Mouse (Mus musculus) limb, embryonic 12.5 days (tissue): Measurements from ENCODE around the gene Numb. TPM values are rescaled to one million over a fixed set of nuclear protein-coding genes. Genes with fewer than 3 reads are reported as not detected.
A peak's percentile ranks its signal among the peaks of the same experiment; 100 is the strongest.

Experiments used
- ATAC-seq: fragments of 200-750 bp; cut with Nextera tagmentation; 2 replicates; pipeline ENCODE4 v1.8.0; 2017; ENCODE audit warnings: low read depth, moderate TSS enrichment; ENCODE audit not compliant: insufficient number of reproducible peaks, insufficient read depth, low FRiP score, low TSS enrichment
- H3K27ac ChIP-seq: fragments of 300-500 bp; sonication (generic); 2 replicates; pipeline ENCODE4 v1.5.1; 2016; ENCODE audit warnings: mild to moderate bottlenecking, moderate library complexity
- H3K27me3 ChIP-seq: fragments of 300-500 bp; sonication (generic); 2 replicates; pipeline ENCODE4 v1.6.1; 2016; ENCODE audit warnings: mild to moderate bottlenecking, moderate library complexity
- H3K36me3 ChIP-seq: fragments of 300-500 bp; sonication (generic); 2 replicates; pipeline ENCODE4 v1.6.1; 2016; ENCODE audit warnings: mild to moderate bottlenecking, moderate library complexity
- H3K4me1 ChIP-seq: fragments of 300-500 bp; sonication (generic); replicated peaks from 2 replicates; pipeline ENCODE4 v1.6.1; 2016
- H3K4me2 ChIP-seq: fragments of 300-500 bp; sonication (generic); 2 replicates; pipeline ENCODE4 v1.6.1; 2016; ENCODE audit warnings: mild to moderate bottlenecking, moderate library complexity
- H3K4me3 ChIP-seq: fragments of 300-500 bp; sonication (generic); replicated peaks from 2 replicates; pipeline ENCODE4 v1.5.1; 2016; ENCODE audit warnings: mild to moderate bottlenecking
- H3K9ac ChIP-seq: fragments of 300-500 bp; sonication (generic); replicated peaks from 2 replicates; pipeline ENCODE4 v1.6.1; 2016; ENCODE audit warnings: mild to moderate bottlenecking, moderate library complexity
- H3K9me3 ChIP-seq: fragments of 300-500 bp; sonication (generic); 2 replicates; pipeline ENCODE4 v1.6.1; 2016; ENCODE audit warnings: mild to moderate bottlenecking, moderate library complexity
- WGBS: fragments of 180-500 bp; shearing (Covaris S2); methylation state at CpG from one replicate; pipeline ENCODE4 v1.1.7; 2016; 5-methylcytosine and 5-hydroxymethylcytosine counted together
- polyA plus RNA-seq: library from polyadenylated mRNA; unstranded; fragments of >200 nt; fragmentation: Nextera tagmentation; extraction: Ambion mirVana; gene quantifications from 2 replicates; pipeline ENCODE4 v1.2.1, GENCODE M21; 2016

Gene Numb
- polyA plus RNA-seq, 1 experiment from 2014 or later: 42.1 TPM

- H3K4me2 ChIP-seq: no peak overlapping the region
- H3K36me3 ChIP-seq: peaks cover 82% of the 10 kb centered on the region
- no peaks in the 10 kb centered on the region for H3K27me3 ChIP-seq
- H3K27ac ChIP-seq: no peak overlapping the region
- no peaks in the 10 kb centered on the region for H3K4me1 ChIP-seq
- no peak overlapping the region for H3K4me3 ChIP-seq
- no peak for ATAC-seq
- WGBS: 93% methylated on average over 5 of the region's 5 CpGs
- no peak overlapping the region for H3K9ac ChIP-seq
- no peaks in the 10 kb centered on the region for H3K9me3 ChIP-seq
These were observed 123.4 kb downstream of the Numb start for GRCm38 (mm10) chr12:83798313-83798712.

GRCm38 (mm10) chr12:83795586-83795985 lies 126.1 kb downstream of the Numb start:
- Histone ChIP-seq H3K36me3 (peaks cover 76% of the 10 kb centered on the region), H3K9me3 (no peaks in the 10 kb centered on the region)
- ATAC-seq: no peak

DNA sequence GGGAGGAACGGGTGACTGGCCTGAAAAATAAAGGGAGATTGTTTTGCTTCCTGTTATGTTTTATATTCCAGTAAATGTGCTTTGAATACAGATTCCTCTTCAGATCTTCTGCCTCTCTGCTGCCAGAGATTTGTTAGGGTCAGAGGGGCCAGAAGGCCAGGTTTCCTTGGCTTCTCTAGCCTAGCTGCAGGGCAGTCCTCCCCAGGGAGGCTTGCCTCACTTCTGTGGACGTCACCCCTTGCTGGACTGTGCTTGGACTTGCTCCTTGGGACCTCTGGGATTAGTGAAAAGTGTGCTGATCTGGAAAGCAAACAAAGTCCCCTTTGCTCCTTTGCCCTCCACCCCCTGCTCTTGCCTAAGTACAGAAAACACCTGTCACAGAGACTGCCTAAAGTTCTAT lies 126.7 kb downstream of the Numb start:
- Histone ChIP-seq H3K4me1 (peaks cover 3% of the 10 kb centered on the region), H3K4me3 (no peak overlapping the region), H3K9ac (no peak overlapping the region), H3K27me3 (no peaks in the 10 kb centered on the region), H3K9me3 (no peaks in the 10 kb centered on the region), H3K27ac (no peak overlapping the region), H3K4me2 (no peak overlapping the region), H3K36me3 (peaks cover 71% of the 10 kb centered on the region)
- 72% methylated on average over 2 of the region's 2 CpGs for WGBS
- ATAC-seq: no peak

More at GRCm38 (mm10) chr12:83795586-83795985, 126.1 kb downstream of the Numb start:
- no peak overlapping the region for H3K9ac ChIP-seq
- H3K4me2 ChIP-seq: no peak overlapping the region
- no peaks in the 10 kb centered on the region for H3K4me1 ChIP-seq
- no peak overlapping the region for H3K4me3 ChIP-seq
- no peak overlapping the region for H3K27ac ChIP-seq
- WGBS: 90% methylated on average over 7 of the region's 7 CpGs
- H3K27me3 ChIP-seq: no peaks in the 10 kb centered on the region

- Histone ChIP-seq H3K27me3 (no peaks in the 10 kb centered on the region), H3K4me3 (no peak overlapping the region), H3K36me3 (peaks cover 54% of the 10 kb centered on the region), H3K9me3 (no peaks in the 10 kb centered on the region), H3K27ac (0 out of 2 replicates have a peak overlapping the region, but pooled peaks have one; percentile 23), H3K9ac (no peak overlapping the region), H3K4me2 (no peak overlapping the region), H3K4me1 (peaks cover 8% of the 10 kb centered on the region)
- 0 out of 2 replicates have a peak, but pooled peaks have one; percentile 45 for ATAC-seq
- 63% methylated on average over 10 of the region's 10 CpGs for WGBS
These were observed 128.9 kb downstream of the Numb start for GRCm38 (mm10) chr12:83792706-83793410.

DNA sequence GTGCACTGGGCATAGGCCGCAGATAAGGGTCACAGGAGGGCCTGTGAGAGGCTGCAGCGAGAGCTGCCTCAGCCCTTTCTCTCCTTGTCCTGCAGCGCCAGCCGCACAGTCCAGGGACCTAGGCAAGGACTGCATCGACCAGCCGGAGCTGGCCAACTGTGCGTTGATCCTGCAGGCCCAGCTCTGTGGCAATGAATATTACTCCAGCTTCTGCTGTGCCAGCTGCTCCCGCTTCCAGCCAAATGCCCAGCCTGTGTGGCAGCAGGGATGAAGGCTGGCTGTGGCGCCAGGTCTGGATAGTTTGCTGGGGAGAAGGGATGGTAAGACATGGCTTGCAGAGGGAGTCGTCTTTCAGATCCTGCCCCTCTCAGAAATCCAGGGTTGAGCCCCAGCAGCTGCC lies 130.0 kb downstream of the Numb start:
- no peak overlapping the region for H3K4me3 ChIP-seq
- H3K9me3 ChIP-seq: no peaks in the 10 kb centered on the region
- H3K27ac ChIP-seq: no peak overlapping the region
- no peaks in the 10 kb centered on the region for H3K27me3 ChIP-seq
- ATAC-seq: no peak
- peaks cover 8% of the 10 kb centered on the region for H3K4me1 ChIP-seq
- no peak overlapping the region for H3K4me2 ChIP-seq
- peaks cover 48% of the 10 kb centered on the region for H3K36me3 ChIP-seq
- WGBS: 91% methylated on average over 10 of the region's 10 CpGs
- no peak overlapping the region for H3K9ac ChIP-seq

DNA sequence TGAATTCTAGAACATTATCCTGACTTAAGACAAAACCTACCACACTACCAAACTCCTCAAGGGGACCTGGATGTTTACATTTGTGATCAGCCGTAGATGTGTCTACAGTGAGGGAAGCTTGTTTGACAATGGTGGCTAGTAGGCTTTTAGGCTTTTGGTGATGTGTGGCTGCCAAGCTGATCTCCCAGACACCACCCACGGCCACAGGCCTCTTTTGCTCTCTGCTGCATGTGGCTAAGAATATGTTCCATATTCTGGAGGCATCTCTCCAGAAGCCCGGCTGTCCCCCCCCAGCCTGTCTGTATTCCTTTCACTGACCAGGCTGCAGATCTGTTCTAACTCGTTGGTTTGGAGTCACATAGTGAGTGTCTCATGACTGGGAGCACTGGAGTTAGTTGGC lies 131.0 kb downstream of the Numb start:
- no peaks in the 10 kb centered on the region for H3K27me3 ChIP-seq
- peaks cover 8% of the 10 kb centered on the region for H3K4me1 ChIP-seq
- 87% methylated on average over 4 of the region's 4 CpGs for WGBS
- H3K27ac ChIP-seq: no peak overlapping the region
- no peak overlapping the region for H3K4me2 ChIP-seq
- no peaks in the 10 kb centered on the region for H3K9me3 ChIP-seq
- H3K9ac ChIP-seq: no peak overlapping the region
- peaks cover 38% of the 10 kb centered on the region for H3K36me3 ChIP-seq
- H3K4me3 ChIP-seq: no peak overlapping the region
- ATAC-seq: no peak

DNA sequence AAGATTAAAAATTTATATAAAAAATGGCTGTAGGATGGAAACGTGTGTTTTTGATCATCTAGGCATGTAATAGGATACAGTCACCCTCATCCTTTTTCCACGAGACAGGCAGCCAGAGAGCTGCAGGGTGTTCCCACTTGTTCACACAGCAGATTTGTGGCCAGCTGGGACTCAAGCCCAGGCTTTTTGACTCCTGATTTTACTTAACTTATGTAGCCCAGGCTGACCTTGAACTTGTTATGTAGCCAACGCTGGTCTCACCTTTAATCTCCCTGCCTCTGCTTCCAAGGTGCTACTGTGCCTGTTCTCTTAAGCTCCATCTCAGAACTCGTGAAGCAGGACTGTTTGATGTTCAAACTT lies 132.0 kb downstream of the Numb start:
- no peak for ATAC-seq
- WGBS: 29% methylated on average over 4 of the region's 4 CpGs
- Histone ChIP-seq H3K9ac (no peak overlapping the region), H3K27me3 (no peaks in the 10 kb centered on the region), H3K27ac (peak overlapping the region; percentile 23; the same call in 1 of the 2 replicates), H3K4me2 (no peak overlapping the region), H3K9me3 (no peaks in the 10 kb centered on the region), H3K4me3 (no peak overlapping the region), H3K36me3 (peaks cover 28% of the 10 kb centered on the region), H3K4me1 (peaks cover 8% of the 10 kb centered on the region)

- Histone ChIP-seq H3K36me3 (peaks cover 25% of the 10 kb centered on the region), H3K4me1 (peaks cover 8% of the 10 kb centered on the region), H3K4me2 (no peak overlapping the region), H3K27me3 (no peaks in the 10 kb centered on the region), H3K9ac (no peak overlapping the region), H3K4me3 (no peak overlapping the region), H3K9me3 (no peaks in the 10 kb centered on the region), H3K27ac (no peak overlapping the region)
- WGBS: 88% methylated on average over 17 of the region's 17 CpGs
- no peak for ATAC-seq
These were observed 132.5 kb downstream of the Numb start for GRCm38 (mm10) chr12:83789051-83789780.

DNA sequence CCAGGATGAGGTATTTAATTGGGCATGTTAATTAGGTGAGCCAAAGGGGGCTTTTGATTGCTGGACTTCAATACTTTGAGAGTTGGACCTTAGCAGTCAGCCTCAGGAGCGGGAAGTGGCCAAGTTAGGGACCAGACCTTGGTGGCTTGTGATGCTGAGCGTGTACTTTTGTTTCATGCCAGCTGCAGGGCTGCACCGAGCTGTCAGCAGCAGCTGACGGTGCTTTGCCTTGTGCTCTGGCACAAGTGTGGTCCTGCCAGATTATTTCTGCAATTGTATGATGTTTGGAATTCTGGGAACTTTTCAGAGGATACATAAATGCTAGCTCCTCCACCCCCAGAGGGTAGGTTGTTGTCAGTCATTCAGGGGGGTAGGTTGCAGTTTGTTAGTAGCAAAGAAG lies 136.4 kb downstream of the Numb start:
- no peaks in the 10 kb centered on the region for H3K27me3 ChIP-seq
- no peaks in the 10 kb centered on the region for H3K9me3 ChIP-seq
- WGBS: 74% methylated on average over 4 of the region's 4 CpGs
- no peak overlapping the region for H3K27ac ChIP-seq
- H3K36me3 ChIP-seq: no peaks in the 10 kb centered on the region
- H3K4me1 ChIP-seq: peaks cover 7% of the 10 kb centered on the region
- no peak for ATAC-seq
- H3K4me2 ChIP-seq: no peak overlapping the region
- H3K9ac ChIP-seq: no peak overlapping the region
- H3K4me3 ChIP-seq: no peak overlapping the region

- no peak overlapping the region for H3K9ac ChIP-seq
- no peak overlapping the region for H3K4me3 ChIP-seq
- no peaks in the 10 kb centered on the region for H3K27me3 ChIP-seq
- H3K4me2 ChIP-seq: no peak overlapping the region
- 87% methylated on average over 10 of the region's 10 CpGs for WGBS
- H3K36me3 ChIP-seq: no peaks in the 10 kb centered on the region
- no peaks in the 10 kb centered on the region for H3K9me3 ChIP-seq
- no peak overlapping the region for H3K27ac ChIP-seq
- ATAC-seq: no peak
- H3K4me1 ChIP-seq: no peaks in the 10 kb centered on the region
These were observed 139.1 kb downstream of the Numb start for GRCm38 (mm10) chr12:83782669-83783068.

GRCm38 (mm10) chr12:83781640-83782278 lies 140.0 kb downstream of the Numb start:
- no peak overlapping the region for H3K4me2 ChIP-seq
- no peaks in the 10 kb centered on the region for H3K36me3 ChIP-seq
- no peak overlapping the region for H3K27ac ChIP-seq
- WGBS: 71% methylated on average over 23 of the region's 23 CpGs
- H3K9ac ChIP-seq: no peak overlapping the region
- H3K27me3 ChIP-seq: no peaks in the 10 kb centered on the region
- H3K4me1 ChIP-seq: no peaks in the 10 kb centered on the region
- no peak overlapping the region for H3K4me3 ChIP-seq
- no peaks in the 10 kb centered on the region for H3K9me3 ChIP-seq
- ATAC-seq: no peak
